Mouse (Mus musculus): ENCODE measurements around the gene Xaf1.

DNA sequence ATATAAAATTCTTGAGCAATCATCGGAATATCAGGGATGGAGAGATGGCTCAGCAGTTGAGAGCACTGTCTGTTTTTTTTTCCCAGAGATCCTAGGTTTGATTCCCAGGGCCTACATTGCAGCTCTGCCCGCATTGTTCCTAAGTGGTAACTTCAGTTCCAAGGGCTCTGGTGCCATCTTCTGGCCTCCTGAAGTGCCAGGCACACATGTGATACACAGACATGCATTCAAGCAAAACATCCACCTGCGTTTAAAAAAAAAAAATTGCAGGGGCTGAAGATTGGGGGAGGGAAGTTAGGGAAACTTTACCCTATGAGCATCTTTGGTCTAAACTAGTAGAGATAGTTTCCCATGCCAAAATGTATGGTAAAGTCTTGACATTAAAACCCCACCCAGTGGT, 23.0 kb downstream of the Xaf1 start:
- TF ChIP-seq POLR2A (IDR thresholded peaks at IDR 0.05; ENCODE audit: control insufficient read depth, low read depth, low read length): no peak
- no peak for TF ChIP-seq CTCF (IDR thresholded peaks at IDR 0.05; ENCODE audit: control insufficient read depth, insufficient read depth, insufficient replicate concordance, low read depth, low read length)
